Mouse (Mus musculus) C2C12 (cell line): ENCODE measurements at regions not wholly inside any gene's neighbourhood (a gene's known extent, or its start where the extent isn't known, plus 50 kb on each side); places are given as distances from the start of the nearest gene placed in this dataset.

Experiments used
- H3K27me3 ChIP-seq: one replicate; pipeline ENCODE4 v1.6.1; 2011; ENCODE audit not compliant: control insufficient read depth, insufficient read depth, insufficient read length
- H3K36me3 ChIP-seq: one replicate; pipeline ENCODE4 v1.6.1; 2011; ENCODE audit not compliant: control insufficient read depth, insufficient read depth
- H3K4me3 ChIP-seq: one replicate; pipeline ENCODE4 v1.5.1; 2011; ENCODE audit warnings: mild to moderate bottlenecking, control low read depth; ENCODE audit not compliant: poor library complexity, insufficient read depth, severe bottlenecking
- H3K79me2 ChIP-seq: one replicate; pipeline ENCODE4 v1.6.1; 2011; ENCODE audit not compliant: control insufficient read depth, insufficient read depth
- H3K79me3 ChIP-seq: one replicate; pipeline ENCODE4 v1.6.1; 2011; ENCODE audit warnings: low read depth, control low read depth
- H3ac ChIP-seq: one replicate; pipeline ENCODE3; 2011; ENCODE audit warnings: low read depth; ENCODE audit not compliant: control insufficient read depth, insufficient read length
- CEBPB ChIP-seq: IDR thresholded peaks from one replicate; pipeline ENCODE4 v1.6.1; 2011; ENCODE audit warnings: low read depth, mild to moderate bottlenecking, control low read depth, moderate library complexity
- CTCF ChIP-seq: IDR thresholded peaks from one replicate; pipeline ENCODE4 v1.5.1; 2011; ENCODE audit not compliant: control insufficient read depth, insufficient read depth, insufficient read length
- FOSL1 ChIP-seq: IDR thresholded peaks from one replicate; pipeline ENCODE4 v1.8.0; 2011; ENCODE audit warnings: mild to moderate bottlenecking, low read length; ENCODE audit not compliant: poor library complexity, insufficient read depth, severe bottlenecking
- MAX ChIP-seq: IDR thresholded peaks from one replicate; pipeline ENCODE4 v1.6.1; 2011; ENCODE audit warnings: mild to moderate bottlenecking, control low read depth
- MYOD1 ChIP-seq: IDR thresholded peaks from one replicate; pipeline ENCODE4 v1.6.1; 2011; ENCODE audit warnings: low read depth; ENCODE audit not compliant: control insufficient read depth, insufficient read length
- MYOG ChIP-seq: IDR thresholded peaks from one replicate; pipeline ENCODE4 v1.6.1; 2011; ENCODE audit not compliant: control insufficient read depth, insufficient read length; ENCODE audit errors: extremely low read depth
- USF1 ChIP-seq: IDR thresholded peaks from one replicate; pipeline ENCODE4 v1.6.1; 2011; ENCODE audit warnings: low read depth, mild to moderate bottlenecking, control low read depth, moderate library complexity

- peaks cover 26% of the 10 kb centered on the region for H3K27me3 ChIP-seq
- H3K4me3 ChIP-seq, result no peak overlapping the region
- no peaks in the 10 kb centered on the region for H3K36me3 ChIP-seq
- H3ac ChIP-seq, result no peak overlapping the region
- no peaks in the 10 kb centered on the region for H3K79me3 ChIP-seq
- H3K79me2 ChIP-seq, result no peaks in the 10 kb centered on the region
- TF ChIP-seq USF1 (no peak), CTCF (no peak), FOSL1 (no peak), CEBPB (no peak), MYOG (no peak), MAX (no peak), MYOD1 (no peak)
Measured at GRCm38 (mm10) chr8:87379296-87379695, 93.1 kb downstream of the Cbln1 start.

- no peak overlapping the region for H3ac ChIP-seq
- H3K79me2 ChIP-seq, result no peaks in the 10 kb centered on the region
- H3K36me3 ChIP-seq, result no peaks in the 10 kb centered on the region
- H3K27me3 ChIP-seq, result peaks cover 13% of the 10 kb centered on the region
- H3K79me3 ChIP-seq, result no peaks in the 10 kb centered on the region
- no peak overlapping the region for H3K4me3 ChIP-seq
- TF ChIP-seq MYOD1 (no peak), CEBPB (no peak), MYOG (no peak), USF1 (no peak), MAX (no peak), FOSL1 (no peak), CTCF (no peak)
Measured at GRCm38 (mm10) chr8:87374044-87374443, 98.4 kb downstream of the Cbln1 start.

- Histone ChIP-seq H3K27me3 (peaks cover 13% of the 10 kb centered on the region), H3K36me3 (no peaks in the 10 kb centered on the region), H3K79me3 (no peaks in the 10 kb centered on the region), H3K79me2 (no peaks in the 10 kb centered on the region), H3ac (no peak overlapping the region), H3K4me3 (no peak overlapping the region)
- TF ChIP-seq MAX (no peak), MYOD1 (no peak), FOSL1 (no peak), USF1 (no peak), CTCF (no peak), CEBPB (no peak), MYOG (no peak)
Measured at GRCm38 (mm10) chr8:87373535-87373934, 98.9 kb downstream of the Cbln1 start.

GRCm38 (mm10) chr8:87372061-87372460, 100.3 kb downstream of the Cbln1 start:
- no peaks in the 10 kb centered on the region for H3K79me3 ChIP-seq
- no peaks in the 10 kb centered on the region for H3K36me3 ChIP-seq
- H3K79me2 ChIP-seq, result no peaks in the 10 kb centered on the region
- H3K4me3 ChIP-seq, result no peak overlapping the region
- H3K27me3 ChIP-seq, result peaks cover 10% of the 10 kb centered on the region
- H3ac ChIP-seq, result no peak overlapping the region
- TF ChIP-seq CTCF (no peak), MYOG (no peak), CEBPB (no peak), MYOD1 (no peak), USF1 (no peak), FOSL1 (no peak), MAX (no peak)

GRCm38 (mm10) chr8:87370194-87370593, 102.2 kb downstream of the Cbln1 start:
- no peak overlapping the region for H3ac ChIP-seq
- peaks cover 4% of the 10 kb centered on the region for H3K27me3 ChIP-seq
- no peaks in the 10 kb centered on the region for H3K79me3 ChIP-seq
- no peaks in the 10 kb centered on the region for H3K36me3 ChIP-seq
- H3K4me3 ChIP-seq, result no peak overlapping the region
- no peaks in the 10 kb centered on the region for H3K79me2 ChIP-seq
- no peak for TF ChIP-seq FOSL1

GRCm38 (mm10) chr8:87350471-87350870, 121.9 kb downstream of the Cbln1 start:
- H3K79me3 ChIP-seq, result no peaks in the 10 kb centered on the region
- no peaks in the 10 kb centered on the region for H3K27me3 ChIP-seq
- H3K36me3 ChIP-seq, result no peaks in the 10 kb centered on the region
- no peak overlapping the region for H3ac ChIP-seq
- H3K79me2 ChIP-seq, result no peaks in the 10 kb centered on the region
- no peak overlapping the region for H3K4me3 ChIP-seq
- TF ChIP-seq CTCF, result no peak
- TF ChIP-seq MYOD1, result no peak
- TF ChIP-seq USF1, result no peak
- no peak for TF ChIP-seq FOSL1
